Mouse (Mus musculus) lung, postnatal 36 days (tissue): ENCODE measurements at regions not wholly inside any gene's neighbourhood (a gene's known extent, or its start where the extent isn't known, plus 50 kb on each side); places are given as distances from the start of the nearest gene placed in this dataset.
"Not testable (repeated sequence)": the region's sequence is repeated elsewhere in the genome, so short reads cannot be mapped to it uniquely, and the experiment has no call there.

Experiments
- DNase-seq: peaks from one replicate; pipeline ENCODE4 v3.0.0; 2022; ENCODE audit warnings: mixed read lengths

DNA sequence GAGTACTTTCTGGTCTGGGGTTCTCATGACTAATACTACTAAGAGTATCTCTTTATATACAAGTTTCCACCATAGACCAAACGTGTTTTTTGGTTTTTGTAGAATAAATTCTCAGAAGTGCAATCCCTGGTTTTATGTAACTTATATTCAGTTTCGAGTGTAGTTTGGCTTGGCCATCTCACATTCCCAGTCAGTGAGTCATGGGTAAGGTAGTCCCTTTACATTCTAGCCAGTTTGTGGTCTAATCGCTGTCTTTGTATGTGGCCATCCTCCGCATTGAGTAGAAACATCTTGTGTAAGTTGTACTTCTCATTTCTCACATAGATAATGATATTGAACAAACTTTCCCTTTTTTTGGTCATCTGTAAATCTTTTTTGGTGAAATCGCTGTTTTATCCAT is 88.3 kb downstream of the Anxa5 start:
- DNase-seq = no peak

DNA sequence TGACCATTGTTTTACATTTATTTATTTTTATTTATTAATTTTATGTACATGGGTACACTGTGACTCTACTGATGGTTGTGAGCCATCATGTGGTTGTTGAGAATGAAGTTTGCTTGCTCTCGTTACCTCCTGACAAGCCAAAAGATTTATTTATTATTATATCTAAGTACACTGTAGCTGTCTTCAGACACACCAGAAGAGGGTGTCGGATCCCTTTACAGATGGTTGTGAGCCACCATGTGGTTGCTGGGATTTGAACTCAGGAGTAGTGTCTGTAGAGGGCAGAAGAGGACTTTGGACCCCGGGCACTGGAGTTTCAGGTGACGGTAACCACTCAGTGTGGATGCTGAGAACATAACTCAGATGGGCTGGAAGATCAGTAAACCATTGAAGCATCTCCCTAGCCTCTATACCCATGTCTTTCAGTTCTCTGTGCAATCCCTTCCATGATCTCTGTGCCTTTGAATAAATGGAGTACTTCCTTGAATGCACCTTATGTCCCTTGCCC is 92.2 kb downstream of the Anxa5 start:
- DNase-seq = no peak

DNA sequence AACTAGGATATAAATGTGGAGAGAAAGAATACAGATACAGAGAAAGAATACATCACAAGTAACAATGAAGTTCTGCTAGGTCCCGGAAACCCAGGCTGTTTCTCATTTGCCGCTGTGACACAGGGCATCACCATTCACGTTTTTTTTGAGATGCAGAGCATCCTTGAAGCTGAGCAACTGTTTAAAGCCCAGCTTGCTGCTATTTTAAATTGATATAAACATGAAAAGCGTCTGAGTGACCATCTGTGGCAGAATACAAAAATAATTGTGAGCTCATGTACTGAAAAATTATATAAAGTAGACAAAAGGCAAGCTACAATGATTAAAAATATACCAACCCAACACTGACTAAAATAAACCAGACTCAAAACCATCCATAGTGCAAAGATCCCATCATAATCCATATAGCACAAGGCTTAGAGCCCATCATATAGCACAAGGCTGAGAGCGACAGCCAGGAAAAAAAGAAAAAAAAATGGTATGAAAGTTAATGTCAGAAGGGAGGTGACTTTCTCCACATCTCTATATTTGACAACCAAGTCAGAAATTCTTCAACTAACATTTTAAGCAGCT is 94.0 kb downstream of the Anxa5 start:
- no peak for DNase-seq

DNA sequence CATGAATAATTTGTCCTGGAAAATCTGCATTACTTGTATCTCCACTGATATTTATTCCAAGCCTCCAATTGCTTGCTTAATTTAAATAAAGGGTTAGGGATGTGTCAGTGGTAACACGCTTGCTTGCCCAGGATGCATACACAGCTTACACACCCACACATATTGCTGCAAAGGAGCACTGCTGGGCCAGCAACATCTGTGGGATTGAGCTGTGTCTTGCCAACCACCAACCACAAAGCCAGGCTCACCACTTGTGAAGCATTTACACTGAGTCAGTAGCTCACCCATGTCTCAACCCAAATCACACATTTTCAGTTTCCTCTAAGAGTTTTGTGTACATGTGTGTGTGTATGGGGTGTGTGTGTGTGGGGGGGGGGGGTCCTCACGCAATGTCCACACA is 100.0 kb downstream of the Anxa5 start:
- no peak for DNase-seq

DNA sequence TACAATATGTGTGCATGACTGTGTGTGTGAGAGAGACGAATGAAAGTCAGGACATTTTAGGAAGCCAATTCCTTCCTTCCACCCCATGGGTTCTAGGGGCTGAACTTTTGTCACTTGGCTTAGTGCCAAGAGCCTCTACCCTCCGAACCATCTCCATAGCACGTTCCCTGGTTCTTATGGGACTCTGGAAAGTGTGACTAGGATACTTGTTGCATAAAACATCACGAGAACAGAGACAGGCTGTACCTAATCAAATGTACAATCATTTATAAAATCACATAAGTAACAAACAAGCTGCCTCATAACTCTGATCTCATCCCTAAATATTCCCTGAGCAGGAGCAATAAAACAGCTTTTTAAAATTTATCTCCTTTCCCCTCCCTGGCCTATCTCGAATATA is 100.8 kb downstream of the Anxa5 start:
- DNase-seq = no peak

DNA sequence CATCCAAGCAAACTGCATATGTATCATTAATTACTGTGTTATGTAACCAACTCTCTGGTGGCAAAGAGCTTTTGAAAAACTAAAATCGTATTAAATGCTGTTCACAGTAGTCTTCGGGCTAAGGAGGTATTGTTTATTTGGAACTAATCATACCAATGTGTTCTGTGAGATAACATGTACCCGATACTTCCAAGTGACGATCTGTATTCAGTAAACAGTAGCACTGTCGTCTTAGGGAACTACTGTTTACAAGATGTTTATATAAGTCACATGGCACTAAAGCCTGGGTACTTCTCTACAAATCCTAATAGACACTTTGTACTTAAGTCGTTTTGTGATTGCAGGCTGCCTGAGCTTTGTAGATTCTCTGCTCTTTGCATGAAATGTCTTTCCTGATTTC is 114.8 kb downstream of the Anxa5 start:
- DNase-seq = no peak

DNA sequence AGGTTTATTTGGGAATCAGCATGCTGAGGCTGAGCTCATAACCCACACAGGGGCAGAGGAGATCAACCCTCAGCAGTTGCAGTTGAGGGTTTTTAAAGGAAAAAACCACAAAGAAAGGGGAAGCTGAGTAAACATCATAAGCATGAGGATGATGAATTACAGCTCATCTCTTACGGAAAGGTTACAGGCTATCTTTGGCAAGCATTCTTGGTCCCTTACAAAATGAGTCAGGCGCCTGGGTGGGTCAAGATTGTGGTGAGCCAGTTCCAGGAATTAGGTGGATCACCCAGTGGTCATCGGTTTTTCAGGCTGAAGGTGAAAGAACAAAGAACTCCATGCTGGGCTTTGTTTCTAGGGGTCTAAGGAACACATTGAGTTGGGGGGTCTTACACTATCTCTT is 121.5 kb downstream of the Anxa5 start:
- not testable (repeated sequence) for DNase-seq

DNA sequence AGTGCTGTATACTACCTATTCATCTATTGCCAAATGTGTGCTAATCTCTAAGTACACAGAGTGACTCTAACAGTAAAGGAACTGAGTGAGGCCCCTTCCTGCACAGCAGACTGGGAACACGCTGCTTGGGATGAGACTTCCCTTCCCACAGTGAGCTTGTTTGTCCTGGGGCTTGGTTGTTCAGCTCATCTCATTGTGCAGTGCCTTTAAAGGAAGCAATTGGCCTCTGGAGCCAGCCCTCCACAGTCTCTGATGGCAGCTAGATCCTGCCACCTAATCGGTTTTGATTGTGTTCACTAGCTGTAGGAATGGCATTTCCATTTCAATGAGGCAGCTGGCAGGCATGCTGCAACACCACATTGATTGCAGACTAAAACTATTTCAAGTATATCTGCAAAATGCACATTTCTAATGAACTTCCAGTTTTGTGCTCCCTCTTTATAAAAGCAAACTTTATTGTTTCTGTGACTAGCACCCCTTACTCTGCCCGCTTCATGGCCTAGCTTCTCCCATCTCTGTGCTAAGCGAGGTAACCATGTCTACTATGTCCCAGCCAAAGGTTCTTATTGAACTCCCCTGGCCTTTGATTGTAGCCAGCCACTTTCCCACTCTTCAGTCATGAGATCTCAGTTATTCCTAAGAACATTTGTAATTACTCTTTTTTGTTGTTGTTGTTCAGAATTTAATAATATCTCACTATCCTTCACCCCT is 123.5 kb downstream of the Anxa5 start:
- no peak for DNase-seq

DNA sequence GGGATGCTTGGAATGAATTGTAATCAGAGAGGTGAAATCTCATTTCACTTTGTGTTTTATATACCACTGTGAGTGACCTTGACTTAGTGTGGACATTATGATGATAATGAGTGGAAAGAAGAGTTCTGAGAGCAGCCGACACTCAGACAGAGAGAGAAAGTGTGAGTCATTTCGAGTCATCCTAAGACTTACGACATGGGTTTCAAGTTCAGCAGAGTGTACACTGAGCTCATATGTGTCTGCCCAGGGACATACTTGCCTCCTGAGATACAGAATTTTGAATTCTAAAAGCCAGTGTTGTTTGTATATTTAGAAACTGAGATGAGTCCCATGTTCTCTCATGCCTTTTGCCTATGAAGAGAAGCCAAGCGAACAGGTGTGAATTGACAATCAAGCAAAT is 126.6 kb downstream of the Anxa5 start:
- no peak for DNase-seq

DNA sequence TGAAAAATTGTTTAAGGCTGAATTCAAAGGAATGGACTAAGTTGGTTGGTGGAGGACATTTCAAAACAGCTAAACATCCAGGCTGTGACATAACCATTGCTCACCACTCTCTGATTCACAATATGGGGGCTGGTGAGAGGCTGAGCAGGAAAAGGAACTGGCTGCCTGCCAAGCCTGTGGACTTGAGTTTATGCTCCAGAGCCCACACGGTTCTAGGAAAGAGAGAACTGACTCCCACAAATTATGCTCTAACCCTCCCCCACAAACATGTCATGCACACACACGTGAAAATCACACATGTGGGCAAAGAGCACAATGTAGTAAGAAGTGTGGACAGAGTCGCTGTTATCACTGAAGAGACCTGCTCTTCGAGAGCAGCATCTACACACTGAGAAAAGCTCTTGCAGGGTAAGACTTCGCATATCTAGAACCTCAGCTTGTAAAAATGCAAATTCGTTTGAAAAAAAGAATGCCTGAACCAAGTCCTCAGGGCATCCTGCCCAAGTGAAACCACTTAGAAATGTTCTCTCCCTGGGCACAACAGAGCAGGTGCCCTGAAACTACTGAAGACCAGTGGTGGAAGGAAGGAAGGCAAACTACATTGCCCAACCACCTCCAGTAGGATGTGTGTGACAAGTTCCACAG is 118.9 kb upstream of the Qrfpr start:
- DNase-seq = peak; percentile 6

DNA sequence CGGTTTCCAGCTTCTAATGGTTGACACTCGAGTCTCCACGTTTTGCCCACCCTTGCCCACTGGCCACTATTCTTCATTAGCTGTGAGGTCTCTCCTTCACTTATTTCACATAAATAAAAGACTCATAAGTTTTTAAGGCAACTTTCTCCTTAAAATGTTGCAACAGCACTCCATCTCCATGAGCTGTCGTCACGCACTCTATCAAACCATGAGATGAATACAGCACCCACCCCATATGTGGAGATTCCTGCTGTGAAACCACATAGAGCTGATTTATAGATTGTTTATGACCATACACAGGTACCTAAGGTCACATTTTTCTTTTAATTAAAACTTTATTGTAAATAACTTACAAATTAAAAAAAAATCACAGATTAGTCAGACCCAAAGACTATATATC is 117.5 kb upstream of the Qrfpr start:
- no peak for DNase-seq

DNA sequence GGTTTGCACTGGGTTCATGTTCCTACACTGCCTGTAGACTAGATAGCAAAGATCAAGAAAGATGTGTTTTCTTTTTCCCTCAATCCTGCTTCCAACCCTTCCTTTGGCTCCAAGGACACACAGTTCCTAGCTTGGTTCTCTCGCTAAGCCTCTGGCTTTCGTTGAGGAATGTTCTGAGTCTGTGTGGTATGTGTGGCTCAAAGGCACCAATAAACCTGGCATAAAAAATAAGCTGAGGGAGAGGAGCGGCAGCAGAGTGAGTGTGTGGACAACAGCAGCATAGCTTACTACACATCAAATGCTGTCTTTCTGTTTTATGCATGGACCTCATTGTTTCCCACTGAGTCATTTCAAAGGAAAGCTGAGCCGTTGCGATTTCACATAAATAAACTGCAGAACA is 112.2 kb upstream of the Qrfpr start:
- DNase-seq = no peak

DNA sequence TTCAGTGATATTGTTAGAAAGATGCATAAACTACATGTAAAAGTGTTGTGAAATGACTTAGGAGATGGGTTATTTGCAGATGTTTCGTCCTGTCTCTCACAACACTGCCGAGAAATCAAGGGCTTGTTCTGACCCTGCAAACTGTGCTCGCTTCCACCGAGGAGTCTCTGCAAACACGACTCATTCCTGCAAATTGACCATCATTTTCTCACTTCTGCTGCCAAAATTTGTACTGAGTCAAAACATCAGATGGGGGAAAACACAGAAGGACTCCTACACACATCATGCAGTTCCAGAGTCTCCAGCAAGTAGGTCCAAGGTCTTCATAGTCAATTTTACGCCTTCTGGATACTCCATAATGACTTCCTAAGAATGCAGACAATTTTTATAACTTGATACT is 109.9 kb upstream of the Qrfpr start:
- DNase-seq = no peak

DNA sequence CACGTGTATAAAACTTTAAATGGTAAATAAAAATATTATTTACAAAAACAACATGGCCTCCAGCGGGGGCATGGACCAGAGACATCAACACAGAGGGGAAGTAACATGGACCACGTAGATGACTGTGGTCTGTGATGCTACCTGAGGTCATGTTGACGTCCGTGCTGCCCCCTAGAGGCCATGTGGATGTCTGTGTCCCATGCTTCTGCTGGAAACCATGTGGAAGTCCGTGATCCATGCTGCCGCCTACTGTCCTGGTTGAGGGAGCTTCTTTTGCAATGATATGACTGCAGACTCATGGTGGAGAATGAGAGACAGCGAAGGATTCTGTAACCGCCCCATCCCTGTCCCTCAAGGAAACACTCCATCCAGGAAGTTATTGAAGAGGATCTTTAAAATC is 108.5 kb upstream of the Qrfpr start:
- peak; percentile 63 for DNase-seq

DNA sequence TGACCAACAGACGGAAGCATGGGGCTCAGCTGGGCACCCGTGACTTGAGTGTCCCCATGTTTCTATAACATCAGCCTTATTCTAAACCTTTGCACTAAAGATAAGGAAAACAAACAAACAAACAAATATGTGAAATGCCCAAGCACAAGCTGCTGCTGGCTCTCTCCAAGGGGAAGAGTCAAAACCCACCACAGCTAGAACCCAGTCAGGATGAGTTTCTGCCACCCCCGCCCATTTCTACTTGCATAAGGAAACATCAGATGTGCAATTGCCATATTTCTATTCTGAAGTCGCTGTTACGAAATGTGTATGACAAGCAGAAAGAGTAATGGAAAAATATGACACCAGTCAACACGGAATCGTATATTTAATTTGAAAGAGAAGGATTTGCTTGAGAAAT is 107.5 kb upstream of the Qrfpr start:
- no peak for DNase-seq

DNA sequence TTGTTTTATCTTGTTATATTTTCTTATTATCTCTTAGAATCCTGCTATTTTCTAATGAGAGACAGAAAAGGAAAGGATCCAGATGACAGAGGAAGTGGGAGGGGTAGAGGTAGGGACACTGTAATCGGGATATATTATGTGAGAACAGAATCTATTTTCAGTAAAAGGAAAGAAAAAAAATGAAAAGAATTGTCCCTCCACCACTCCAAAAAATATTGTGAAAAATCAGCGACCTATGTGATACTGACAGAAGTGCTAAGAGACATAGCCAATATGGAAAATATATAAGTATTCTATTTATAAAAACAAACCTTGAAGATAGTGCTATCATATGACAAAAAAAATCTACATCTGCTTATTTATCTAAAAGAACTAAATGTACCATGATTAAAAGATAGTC is 106.8 kb upstream of the Qrfpr start:
- DNase-seq = no peak

DNA sequence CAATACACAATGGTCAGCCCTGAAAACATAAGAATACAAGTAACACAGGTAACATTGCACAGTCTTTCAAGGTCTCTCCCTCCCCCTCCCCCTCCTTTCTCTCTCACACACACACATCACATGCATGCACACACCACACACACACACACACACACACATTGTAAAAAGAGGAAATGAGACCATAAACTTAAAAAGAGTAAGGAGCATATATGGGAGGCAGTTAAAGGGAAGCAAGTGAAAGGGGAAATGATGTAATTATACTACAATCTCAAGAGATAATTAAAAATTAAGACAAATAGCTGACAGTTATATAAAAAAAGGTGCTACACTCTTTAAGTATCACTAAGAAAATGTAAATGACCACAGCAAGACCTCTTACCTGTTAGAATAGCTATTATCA is 96.5 kb upstream of the Qrfpr start:
- no peak for DNase-seq

DNA sequence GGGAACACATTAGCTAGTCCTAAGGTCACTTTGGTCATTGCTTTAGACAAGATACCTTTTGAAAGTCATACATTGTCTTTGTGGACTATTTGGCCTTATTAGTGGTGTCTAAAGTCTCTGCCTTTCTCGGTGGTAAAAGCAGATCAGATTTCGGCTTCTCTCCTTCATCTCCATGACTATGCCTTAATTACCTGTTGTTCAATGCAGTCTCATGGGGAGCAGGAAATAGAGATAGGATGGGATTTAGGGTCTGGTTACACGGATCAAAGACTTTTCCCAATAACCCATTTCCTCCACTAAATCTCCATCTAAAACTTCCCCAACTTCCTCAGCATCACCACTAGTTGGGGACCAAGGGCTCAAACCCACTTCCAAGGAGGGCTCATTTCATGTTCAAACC is 89.2 kb upstream of the Qrfpr start:
- DNase-seq = no peak

DNA sequence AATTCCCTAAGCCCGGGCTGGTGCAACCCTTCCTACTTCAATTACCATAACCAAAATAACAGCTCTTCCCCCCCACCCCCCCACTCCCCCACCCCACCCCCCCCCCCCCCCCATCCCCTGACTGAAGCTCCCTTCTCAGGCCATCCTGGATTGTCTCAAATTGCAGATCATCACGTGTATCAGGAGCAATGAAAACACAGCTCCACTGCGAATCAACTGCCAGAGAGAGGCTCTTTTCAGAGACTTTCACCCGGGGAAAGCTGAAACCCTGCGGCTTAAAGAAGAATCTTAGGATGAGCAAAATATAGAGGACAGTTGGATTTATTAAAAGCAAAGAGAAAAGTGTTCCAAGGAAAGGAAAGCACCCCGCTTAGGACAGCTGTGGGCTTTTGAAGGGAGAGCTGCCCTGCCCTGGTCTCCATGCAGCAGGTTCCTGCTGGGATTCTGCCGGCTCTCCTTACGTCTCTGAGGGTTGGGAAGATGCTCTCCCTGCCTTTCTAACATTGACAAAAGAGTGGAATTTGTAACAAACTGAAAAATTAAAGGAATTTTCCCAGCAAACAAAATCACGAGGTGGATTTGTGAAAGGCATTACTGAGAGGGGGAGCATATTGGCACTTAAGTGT is 88.6 kb upstream of the Qrfpr start:
- no peak for DNase-seq

DNA sequence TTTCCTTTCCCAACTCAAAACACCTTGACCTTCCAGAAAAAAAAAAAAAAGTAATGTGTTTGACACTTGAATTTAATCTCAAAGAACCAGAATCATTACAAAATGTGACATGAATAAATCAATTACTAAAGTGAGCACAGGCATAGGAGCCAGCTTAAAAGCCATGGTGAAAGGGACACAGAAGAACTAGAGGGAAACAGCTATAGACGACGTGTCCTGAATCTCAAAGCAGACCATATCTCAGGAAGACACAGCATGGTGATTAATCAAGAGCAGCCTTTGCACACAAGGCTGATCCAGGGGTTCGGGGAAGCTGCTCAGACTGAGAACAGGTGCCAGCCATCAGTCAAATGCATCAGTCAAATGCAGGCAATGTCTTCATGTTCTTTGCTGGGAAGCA is 74.7 kb upstream of the Qrfpr start:
- no peak for DNase-seq

DNA sequence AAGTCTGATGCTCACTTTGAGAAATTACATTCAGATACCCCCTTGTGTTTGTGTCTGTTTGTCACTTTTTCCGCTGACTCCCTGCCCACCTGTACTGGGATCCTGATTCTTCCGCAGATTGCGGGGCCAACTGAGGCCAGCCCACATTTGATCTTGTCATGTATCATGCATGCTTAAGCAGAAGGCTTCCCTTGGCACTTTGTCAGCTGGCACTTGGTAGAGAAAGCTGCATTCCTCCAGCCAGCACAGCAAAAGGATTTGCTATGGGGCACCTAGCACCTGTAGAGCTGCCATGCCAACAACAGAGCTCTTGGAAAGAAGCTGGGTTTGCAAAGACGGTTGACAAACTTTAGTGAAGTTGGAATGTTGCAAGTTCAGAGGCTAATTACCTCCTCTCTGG is 69.9 kb upstream of the Qrfpr start:
- no peak for DNase-seq

DNA sequence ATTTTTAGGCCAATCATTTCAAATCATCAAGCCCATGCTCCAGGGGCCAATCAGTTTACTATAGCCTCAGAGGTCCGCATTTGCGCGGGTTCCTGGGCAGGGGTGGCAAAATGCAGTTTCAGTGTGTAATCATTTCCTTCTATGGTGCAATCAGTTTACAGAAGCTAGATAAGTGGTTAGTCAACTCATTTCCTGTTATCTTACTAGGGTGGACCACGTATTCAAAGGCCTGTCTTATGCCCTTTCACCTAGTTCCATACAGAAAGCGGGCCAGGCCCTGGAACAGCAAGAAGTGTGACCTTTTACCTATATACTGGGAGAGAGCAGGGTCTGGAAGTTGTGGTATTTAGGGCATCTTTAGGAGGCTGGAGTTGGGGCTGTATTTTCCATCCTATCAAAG is 62.0 kb upstream of the Qrfpr start:
- no peak for DNase-seq

DNA sequence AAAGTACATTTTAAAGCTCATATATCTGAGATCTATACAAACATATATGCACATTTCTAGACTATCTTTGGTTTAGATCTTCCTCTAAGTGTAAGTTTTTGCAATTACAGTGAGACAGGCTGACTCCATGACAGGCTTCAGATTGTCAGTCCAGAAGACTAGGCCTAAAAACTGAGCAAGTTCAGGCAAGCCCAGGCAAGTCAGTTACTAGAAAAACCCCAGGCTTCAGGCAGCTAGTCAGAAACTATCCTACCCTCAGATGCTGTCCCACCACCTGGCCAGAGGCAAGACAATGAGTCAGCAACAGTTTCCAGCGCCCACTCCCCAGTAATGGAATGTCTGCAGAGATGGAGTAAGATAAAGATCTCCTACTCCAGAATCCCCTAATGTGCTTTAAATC is 53.4 kb upstream of the Qrfpr start:
- no peak for DNase-seq
